In genomic region chr3:54734411-54735246, GRCm38 (mm10) we compare ENCODE assay signal across 8 mouse cellular contexts. TPM values are rescaled to one million over a fixed set of nuclear protein-coding genes. Genes with fewer than 3 reads are reported as not detected.
DNase-seq lines count a peak whose midpoint lies in the region; ATAC-seq lines count a peak whose summit lies in the region.

No protein-coding gene starts in this region.

- under 1% methylated on average over 84 of the region's 84 CpGs for WGBS in forebrain, embryonic 10.5 days
- WGBS in heart, embryonic 15.5 days = under 1% methylated on average over 84 of the region's 84 CpGs
- WGBS in liver, embryonic 12.5 days (ENCODE audit: insufficient replicate concordance) = under 1% methylated on average over 80 of the region's 84 CpGs

- peak overlapping the region; percentile 97 for H3K9ac ChIP-seq in heart, embryonic 15.5 days
- peak overlapping the region; percentile 88 for H3K9ac ChIP-seq in liver, embryonic 12.5 days

- DNase-seq in CD8-positive naive resting alpha-beta T cell, adult 2 months (ENCODE audit: low read depth in 2 of 2, low spot score in 2 of 2) = peak; percentile 86 to 87
- peak; percentile 91 for DNase-seq in forebrain, embryonic 10.5 days (ENCODE audit: extremely low spot score, low spot score)
- DNase-seq in kidney, postnatal 14 days = peak; percentile 94
- peak; percentile 95 for DNase-seq in naive thymus-derived CD4-positive, alpha-beta T cell, adult 2 months (ENCODE audit: low read depth)
- DNase-seq in splenic B cell, adult 2 months (ENCODE audit: low read depth, low spot score) = peak; percentile 93

- peak; percentile 95 for ATAC-seq in heart, embryonic 15.5 days (replicated peaks; ENCODE audit: insufficient number of reproducible peaks, insufficient read depth, low FRiP score, low read depth)
- peak; percentile 92 for ATAC-seq in liver, embryonic 12.5 days

- no peaks in the 10 kb centered on the region for H3K27me3 ChIP-seq in forebrain, embryonic 10.5 days (ENCODE audit: poor library complexity, severe bottlenecking)
- H3K27me3 ChIP-seq in heart, embryonic 15.5 days = no peaks in the 10 kb centered on the region
- H3K27me3 ChIP-seq in liver, embryonic 12.5 days (replicated peaks) = no peaks in the 10 kb centered on the region
- H3K27me3 ChIP-seq in splenic B cell, adult 2 months (ENCODE audit: control insufficient read depth, insufficient read depth, low read length, poor library complexity, severe bottlenecking) = no peaks in the 10 kb centered on the region

- H3K27ac ChIP-seq in brown adipose tissue, adult 24 weeks (replicated peaks; ENCODE audit: low read depth, low read length) = peak overlapping the region; percentile 77
- H3K27ac ChIP-seq in forebrain, embryonic 10.5 days = peak overlapping the region; percentile 98
- H3K27ac ChIP-seq in heart, embryonic 15.5 days = peak overlapping the region; percentile 100
- H3K27ac ChIP-seq in liver, embryonic 12.5 days = peak overlapping the region; percentile 99

- H3K4me2 ChIP-seq in heart, embryonic 15.5 days = peak overlapping the region; percentile 95
- peak overlapping the region; percentile 92 for H3K4me2 ChIP-seq in liver, embryonic 12.5 days

- H3K4me1 ChIP-seq in brown adipose tissue, adult 24 weeks (ENCODE audit: control insufficient read depth, insufficient read depth, insufficient read length, low read length) = no peaks in the 10 kb centered on the region
- peaks cover 14% of the 10 kb centered on the region for H3K4me1 ChIP-seq in forebrain, embryonic 10.5 days
- H3K4me1 ChIP-seq in heart, embryonic 15.5 days (replicated peaks) = peaks cover 20% of the 10 kb centered on the region
- H3K4me1 ChIP-seq in liver, embryonic 12.5 days = peaks cover 37% of the 10 kb centered on the region

- H3K9me3 ChIP-seq in forebrain, embryonic 10.5 days = no peaks in the 10 kb centered on the region
- no peaks in the 10 kb centered on the region for H3K9me3 ChIP-seq in heart, embryonic 15.5 days (replicated peaks)
- H3K9me3 ChIP-seq in liver, embryonic 12.5 days (replicated peaks) = no peaks in the 10 kb centered on the region

- H3K36me3 ChIP-seq in forebrain, embryonic 10.5 days (replicated peaks) = peaks cover 61% of the 10 kb centered on the region
- H3K36me3 ChIP-seq in heart, embryonic 15.5 days = peaks cover 41% of the 10 kb centered on the region
- peaks cover 58% of the 10 kb centered on the region for H3K36me3 ChIP-seq in liver, embryonic 12.5 days
- H3K36me3 ChIP-seq in splenic B cell, adult 2 months (ENCODE audit: control insufficient read depth, insufficient read depth, low read length, poor library complexity, severe bottlenecking) = peaks cover 5% of the 10 kb centered on the region

- H3K4me3 ChIP-seq in brown adipose tissue, adult 24 weeks (ENCODE audit: insufficient read depth, low read depth, low read length) = peak overlapping the region; percentile 84
- peak overlapping the region; percentile 96 for H3K4me3 ChIP-seq in forebrain, embryonic 10.5 days
- peak overlapping the region; percentile 86 for H3K4me3 ChIP-seq in heart, embryonic 15.5 days
- H3K4me3 ChIP-seq in liver, embryonic 12.5 days = peak overlapping the region; percentile 92

RNA-seq across cellular contexts. Expression of gene Exosc8, which starts 0.6 kb away (rescaled TPM):
- polyA plus RNA-seq in brown adipose tissue, adult 24 weeks (2012; ENCODE audit: insufficient read depth, insufficient read length, missing spikeins) = 13.6 and 25.7 TPM in 2 replicates
- 196 and 206 TPM in 2 replicates for polyA plus RNA-seq in forebrain, embryonic 10.5 days (2016; fragmentation: Nextera tagmentation; extraction: Ambion mirVana)
- polyA plus RNA-seq in heart, embryonic 15.5 days (2015; fragmentation: Nextera tagmentation; extraction: Ambion mirVana) = 61.5 and 73.6 TPM in 2 replicates
- 124 and 125 TPM in 2 replicates for polyA plus RNA-seq in liver, embryonic 12.5 days (2016; fragmentation: Nextera tagmentation; extraction: Ambion mirVana)

RNA-seq across cellular contexts. Expression of gene Alg5, which starts 0.7 kb away (rescaled TPM):
- 35.8 and 41.1 TPM in 2 replicates for polyA plus RNA-seq in brown adipose tissue, adult 24 weeks (2012; ENCODE audit: insufficient read depth, insufficient read length, missing spikeins)
- 40.8 and 42.6 TPM in 2 replicates for polyA plus RNA-seq in forebrain, embryonic 10.5 days (2016; fragmentation: Nextera tagmentation; extraction: Ambion mirVana)
- polyA plus RNA-seq in heart, embryonic 15.5 days (2015; fragmentation: Nextera tagmentation; extraction: Ambion mirVana) = 32.9 and 34.5 TPM in 2 replicates
- polyA plus RNA-seq in liver, embryonic 12.5 days (2016; fragmentation: Nextera tagmentation; extraction: Ambion mirVana) = 31.2 and 33.7 TPM in 2 replicates

RNA-seq across cellular contexts. Expression of gene Gm21958, which starts 20.5 kb away (rescaled TPM):
- polyA plus RNA-seq in brown adipose tissue, adult 24 weeks (2012; ENCODE audit: insufficient read depth, insufficient read length, missing spikeins) = not detected in 2 replicates
- polyA plus RNA-seq in forebrain, embryonic 10.5 days (2016; fragmentation: Nextera tagmentation; extraction: Ambion mirVana) = 0.47 TPM in 1 of 2 replicates, not detected in the other
- polyA plus RNA-seq in heart, embryonic 15.5 days (2015; fragmentation: Nextera tagmentation; extraction: Ambion mirVana) = 0.26 TPM in 1 of 2 replicates, not detected in the other
- polyA plus RNA-seq in liver, embryonic 12.5 days (2016; fragmentation: Nextera tagmentation; extraction: Ambion mirVana) = not detected in 2 replicates

RNA-seq across cellular contexts. Expression of gene Smad9, which starts 20.8 kb away (rescaled TPM):
- 0.32 TPM in 1 of 2 replicates, not detected in the other for polyA plus RNA-seq in brown adipose tissue, adult 24 weeks (2012; ENCODE audit: insufficient read depth, insufficient read length, missing spikeins)
- polyA plus RNA-seq in forebrain, embryonic 10.5 days (2016; fragmentation: Nextera tagmentation; extraction: Ambion mirVana) = 0.09 TPM in 2 replicates
- 0.63 and 0.86 TPM in 2 replicates for polyA plus RNA-seq in heart, embryonic 15.5 days (2015; fragmentation: Nextera tagmentation; extraction: Ambion mirVana)
- polyA plus RNA-seq in liver, embryonic 12.5 days (2016; fragmentation: Nextera tagmentation; extraction: Ambion mirVana) = 0.18 and 0.19 TPM in 2 replicates

RNA-seq across cellular contexts. Expression of gene Supt20, which starts 42.0 kb away (rescaled TPM):
- polyA plus RNA-seq in brown adipose tissue, adult 24 weeks (2012; ENCODE audit: insufficient read depth, insufficient read length, missing spikeins) = 10.1 and 15.9 TPM in 2 replicates
- 101 and 105 TPM in 2 replicates for polyA plus RNA-seq in forebrain, embryonic 10.5 days (2016; fragmentation: Nextera tagmentation; extraction: Ambion mirVana)
- polyA plus RNA-seq in heart, embryonic 15.5 days (2015; fragmentation: Nextera tagmentation; extraction: Ambion mirVana) = 58.3 and 60.7 TPM in 2 replicates
- 49.8 and 50.0 TPM in 2 replicates for polyA plus RNA-seq in liver, embryonic 12.5 days (2016; fragmentation: Nextera tagmentation; extraction: Ambion mirVana)

Comparison
In these comparisons a context has a peak if more than half of its experiments do, and no peak if none do; other contexts are left out.
1. Peak in every context shown above with its lines: DNase-seq, ATAC-seq, H3K4me3 ChIP-seq and H3K27ac ChIP-seq.